Mouse (Mus musculus): Measurements from ENCODE around the gene Vopp1. TPM values are rescaled to one million over a fixed set of nuclear protein-coding genes. Genes with fewer than 3 reads are reported as not detected.

The Vopp1 gene
- polyA plus RNA-seq (2017; shearing (Covaris generic)), result 12.5 TPM

GRCm38 (mm10) chr6:57824422-57825258 is at the start of gene Vopp1:
Vopp1 (minus strand) TSS chr6:57825159.

GRCm38 (mm10) chr6:57850286-57850685 is 25.3 kb upstream of the Vopp1 start, which contains the start of gene Vmn1r21:
Vmn1r21 (minus strand) TSS chr6:57850343.

GRCm38 (mm10) chr6:57702376-57702742 is 122.6 kb downstream of the Vopp1 start, which contains the start of gene Lancl2:
Lancl2 (plus strand) TSS chr6:57702540.

GRCm38 (mm10) chr6:57691467-57692261 is 133.3 kb downstream of the Vopp1 start, which contains the start of gene Pyurf:
Pyurf (minus strand) TSS chr6:57692078.

Other genes with a start within 250 kb of the Vopp1 start
- 33.8 TPM for gene Herc6, start 244.2 kb downstream of the Vopp1 start, polyA plus RNA-seq (2017; shearing (Covaris generic))
- gene Pyurf, start 133.1 kb downstream of the Vopp1 start, polyA plus RNA-seq (2017; shearing (Covaris generic)), result 6.6 TPM
- gene Lancl2, start 122.6 kb downstream of the Vopp1 start, polyA plus RNA-seq (2017; shearing (Covaris generic)), result 8.7 TPM
- not detected for gene Vmn1r21, start 25.2 kb upstream of the Vopp1 start, polyA plus RNA-seq (2017; shearing (Covaris generic))
- not detected for gene Vmn1r22, start 82.9 kb upstream of the Vopp1 start, polyA plus RNA-seq (2017; shearing (Covaris generic))
- not detected for gene Vmn1r23, start 101.7 kb upstream of the Vopp1 start, polyA plus RNA-seq (2017; shearing (Covaris generic))
- gene Vmn1r24, start 136.3 kb upstream of the Vopp1 start, polyA plus RNA-seq (2017; shearing (Covaris generic)), result not detected
- not detected for gene Vmn1r25, start 155.7 kb upstream of the Vopp1 start, polyA plus RNA-seq (2017; shearing (Covaris generic))
- gene Vmn1r26, start 190.0 kb upstream of the Vopp1 start, polyA plus RNA-seq (2017; shearing (Covaris generic)), result not detected